Comparison of ENCODE assay signal across 15 mouse cellular contexts in genomic region chr11:50275077-50275476, GRCm38 (mm10). TPM values are rescaled to one million over a fixed set of nuclear protein-coding genes. Genes with fewer than 3 reads are reported as not detected.
A peak's percentile ranks its signal among the peaks of the same experiment; 100 is the strongest.
DNase-seq lines count a peak whose midpoint lies in the region; ATAC-seq and TF ChIP-seq lines count a peak whose summit lies in the region.
"Had no signal": no experiment of that assay in that cellular context is flagged by ENCODE, and none has a peak within 500 bp of the region (broad histone marks: within the 10 kb centered on the region; RNA-seq: fewer than 3 reads in every experiment).

No protein-coding gene starts in this region.

- peaks cover 41% of the 10 kb centered on the region for H3K4me1 ChIP-seq in heart, embryonic 15.5 days (replicated peaks)
- H3K4me1 ChIP-seq in embryonic fibroblast, embryonic 13.5 days (ENCODE audit: control insufficient read depth, insufficient read depth, low read length) = peaks cover 12% of the 10 kb centered on the region

- peak overlapping the region; percentile 18 for H3ac ChIP-seq in C2C12 (ENCODE audit: control insufficient read depth, insufficient read length, low read depth)
- no peak overlapping the region for H3ac ChIP-seq in myocyte (ENCODE audit: control insufficient read depth, insufficient read length)

- H3K27ac ChIP-seq in heart, embryonic 15.5 days = peak overlapping the region; percentile 87
- peak overlapping the region; percentile 89 for H3K27ac ChIP-seq in embryonic fibroblast, embryonic 13.5 days (ENCODE audit: insufficient read depth, low read length)
- H3K27ac ChIP-seq: hindbrain, embryonic 13.5 days; midbrain, embryonic 13.5 days had no signal

- H3K4me3 ChIP-seq in heart, embryonic 15.5 days = no peak overlapping the region
- no peak overlapping the region for H3K4me3 ChIP-seq in C2C12 (ENCODE audit: insufficient read depth, poor library complexity, severe bottlenecking)
- H3K4me3 ChIP-seq in embryonic fibroblast, embryonic 13.5 days (ENCODE audit: insufficient read depth, low read length) = no peak overlapping the region
- H3K4me3 ChIP-seq in myocyte = no peak overlapping the region
- H3K4me3 ChIP-seq: hindbrain, embryonic 13.5 days; midbrain, embryonic 13.5 days had no signal

- WGBS in heart, embryonic 15.5 days = 33% methylated on average over 2 of the region's 2 CpGs

- peaks cover 77% of the 10 kb centered on the region for H3K79me3 ChIP-seq in C2C12 (ENCODE audit: low read depth)

- ATAC-seq in heart, embryonic 15.5 days (replicated peaks; ENCODE audit: insufficient number of reproducible peaks, insufficient read depth, low FRiP score, low read depth) = no peak
- ATAC-seq: CD4-positive, CD25-positive, alpha-beta regulatory T cell, adult 4 months; forebrain, embryonic 14.5 days had no signal

- peaks cover 100% of the 10 kb centered on the region for H3K79me2 ChIP-seq in C2C12 (ENCODE audit: control insufficient read depth, insufficient read depth)
- peaks cover 91% of the 10 kb centered on the region for H3K79me2 ChIP-seq in myocyte (ENCODE audit: control insufficient read depth, insufficient read depth)

- H3K36me3 ChIP-seq in heart, embryonic 15.5 days = no peaks in the 10 kb centered on the region; the same call in 1 of the 2 replicates
- H3K36me3 ChIP-seq in C2C12 (ENCODE audit: control insufficient read depth, insufficient read depth) (peaks cover 18% of the 10 kb centered on the region), myocyte (ENCODE audit: control insufficient read depth, insufficient read depth) (no peaks in the 10 kb centered on the region)

- no peak for TF ChIP-seq CTCF in C2C12 (IDR thresholded peaks at IDR 0.05; ENCODE audit: control insufficient read depth, insufficient read depth, insufficient read length)
- no peak for TF ChIP-seq CTCF in embryonic fibroblast, embryonic 13.5 days (IDR thresholded peaks at IDR 0.05; ENCODE audit: borderline replicate concordance, insufficient read depth, low read length)

- TF ChIP-seq POLR2A in embryonic fibroblast, embryonic 13.5 days (IDR thresholded peaks at IDR 0.05; ENCODE audit: low read depth, low read length) = no peak
- TF ChIP-seq POLR2A in myocyte (IDR thresholded peaks at IDR 0.05; ENCODE audit: insufficient read length, low read depth) = no peak

- peak overlapping the region; percentile 48 for H3K4me2 ChIP-seq in heart, embryonic 15.5 days
- peak overlapping the region; percentile 61 for H3K4me2 ChIP-seq in myocyte (ENCODE audit: low read depth)
- H3K4me2 ChIP-seq: hindbrain, embryonic 13.5 days; midbrain, embryonic 13.5 days had no signal

- DNase-seq in heart, adult 9 months (ENCODE audit: low spot score in 2 of 2) = no peak
- no peak for DNase-seq in adrenal gland, postnatal 10 days
- no peak for DNase-seq in thymus, postnatal 25 days
- DNase-seq: cerebellum, adult 18-20 months; kidney, adult 11 months; kidney, postnatal 14 days; lung, postnatal 10 days had no signal

- H3K9ac ChIP-seq in heart, embryonic 15.5 days = no peak overlapping the region
- H3K9ac ChIP-seq: hindbrain, embryonic 13.5 days; midbrain, embryonic 13.5 days had no signal

- H3K9me3 ChIP-seq in heart, embryonic 15.5 days (replicated peaks) = no peaks in the 10 kb centered on the region
- H3K9me3 ChIP-seq: hindbrain, embryonic 13.5 days; midbrain, embryonic 13.5 days had no signal

- no peaks in the 10 kb centered on the region for H3K27me3 ChIP-seq in heart, embryonic 15.5 days
- H3K27me3 ChIP-seq in C2C12 (ENCODE audit: control insufficient read depth, insufficient read depth, insufficient read length) (no peaks in the 10 kb centered on the region), myocyte (ENCODE audit: control insufficient read depth, insufficient read depth, insufficient read length) (no peaks in the 10 kb centered on the region)
- H3K27me3 ChIP-seq: hindbrain, embryonic 13.5 days; midbrain, embryonic 13.5 days had no signal

TF ChIP-seq in C2C12, 6 proteins besides CTCF, POLR2A, EP300 and RAD21:
- TF ChIP-seq MAX (IDR thresholded peaks at IDR 0.05) (no peak), MYOG (IDR thresholded peaks at IDR 0.05; ENCODE audit: control insufficient read depth, extremely low read depth, insufficient read length) (no peak), FOSL1 (IDR thresholded peaks at IDR 0.05; ENCODE audit: insufficient read depth, low read length, poor library complexity, severe bottlenecking) (no peak), USF1 (IDR thresholded peaks at IDR 0.05; ENCODE audit: low read depth) (no peak)

TF ChIP-seq in myocyte, 11 proteins besides CTCF, POLR2A, EP300 and RAD21:
- no peak for TF ChIP-seq MYOD1 (IDR thresholded peaks at IDR 0.05; ENCODE audit: control insufficient read depth in 1 of 3, insufficient read length in 2 of 3, low read depth in 2 of 3)
- no peak for TF ChIP-seq MYOG (IDR thresholded peaks at IDR 0.05; ENCODE audit: control insufficient read depth in 1 of 3, insufficient read depth in 1 of 3, insufficient read length in 2 of 3, low read depth in 2 of 3)
- TF ChIP-seq MAX (IDR thresholded peaks at IDR 0.05; ENCODE audit: low read depth) = no peak
- TF ChIP-seq SRF (IDR thresholded peaks at IDR 0.05; ENCODE audit: control insufficient read depth, insufficient read length, low read depth) = no peak
- no peak for TF ChIP-seq USF1 (IDR thresholded peaks at IDR 0.05; ENCODE audit: low read depth)
- TF ChIP-seq CEBPB (IDR thresholded peaks at IDR 0.05; ENCODE audit: insufficient read depth, poor library complexity, severe bottlenecking) = no peak
- TF ChIP-seq REST (IDR thresholded peaks at IDR 0.05; ENCODE audit: insufficient read depth, insufficient read length) = no peak
- no peak for TF ChIP-seq E2F4 (IDR thresholded peaks at IDR 0.05; ENCODE audit: insufficient read depth)
- no peak for TF ChIP-seq POLR2AphosphoS2 (IDR thresholded peaks at IDR 0.05; ENCODE audit: insufficient read length, low read depth)
- no peak for TF ChIP-seq TCF12 (IDR thresholded peaks at IDR 0.05; ENCODE audit: insufficient read depth, poor library complexity, severe bottlenecking)
- TF ChIP-seq TCF3 (IDR thresholded peaks at IDR 0.05; ENCODE audit: insufficient read length, low read depth) = no peak
TF ChIP-seq in myocyte: peak in this region for 0.

RNA-seq across cellular contexts. Expression of gene Maml1, which starts 17.0 kb away (rescaled TPM):
- polyA plus RNA-seq in heart, embryonic 15.5 days (2015; fragmentation: Nextera tagmentation; extraction: Ambion mirVana) = 3.2 and 3.8 TPM in 2 replicates
- polyA plus RNA-seq in C2C12 (2012; fragmentation: generic; extraction: Trizol) = 14.8 TPM
- 28.9 and 37.3 TPM in 2 replicates for polyA plus RNA-seq in embryonic fibroblast, embryonic 13.5 days (2011; ENCODE audit: insufficient read length, low read depth, missing spikeins)
- 13.7 TPM for polyA plus RNA-seq in myocyte (2012; fragmentation: generic; extraction: Trizol)
- 10 to 100 TPM; 24.4 to 25.2 TPM for total RNA-seq in adrenal gland, postnatal 10 days (2021)

RNA-seq across cellular contexts. Expression of gene Ltc4s, which starts 36.7 kb away (rescaled TPM):
- 1.6 and 2.6 TPM in 2 replicates for polyA plus RNA-seq in heart, embryonic 15.5 days (2015; fragmentation: Nextera tagmentation; extraction: Ambion mirVana)
- polyA plus RNA-seq in C2C12 (2012; fragmentation: generic; extraction: Trizol) (1.3 TPM), myocyte (2012; fragmentation: generic; extraction: Trizol) (1.8 TPM)
- 0.83 TPM in 1 of 2 replicates, not detected in the other for polyA plus RNA-seq in embryonic fibroblast, embryonic 13.5 days (2011; ENCODE audit: insufficient read length, low read depth, missing spikeins)
- 10 to 100 TPM; 10.1 to 12.6 TPM for total RNA-seq in adrenal gland, postnatal 10 days (2021)
- polyA plus RNA-seq: CD4-positive, CD25-positive, alpha-beta regulatory T cell, adult 4 months had no signal

RNA-seq across cellular contexts. Expression of gene Canx, which starts 50.4 kb away (rescaled TPM):
- polyA plus RNA-seq in heart, embryonic 15.5 days (2015; fragmentation: Nextera tagmentation; extraction: Ambion mirVana) = 247 and 251 TPM in 2 replicates
- 144 TPM for polyA plus RNA-seq in C2C12 (2012; fragmentation: generic; extraction: Trizol)
- polyA plus RNA-seq in embryonic fibroblast, embryonic 13.5 days (2011; ENCODE audit: insufficient read length, low read depth, missing spikeins) = 735 and 759 TPM in 2 replicates
- 139 TPM for polyA plus RNA-seq in myocyte (2012; fragmentation: generic; extraction: Trizol)
- total RNA-seq in adrenal gland, postnatal 10 days (2021) = 100 to 1,000 TPM; 304 to 310 TPM
